Mouse (Mus musculus): ENCODE data around the gene Serpina3g. TPM values are rescaled to one million over a fixed set of nuclear protein-coding genes. Genes with fewer than 3 reads are reported as not detected.

Serpina3g gene
- total and polyA plus RNA-seq, 2 experiments from 2014 or later = 0.43 to 0.48 TPM

- H3K4me3 ChIP-seq (ENCODE audit: low read depth, low read length) = no peak overlapping the region
- H3K27me3 ChIP-seq (ENCODE audit: insufficient read depth, low read length) = no peaks in the 10 kb centered on the region
- ATAC-seq = peak; percentile 81
- H3K36me3 ChIP-seq (ENCODE audit: insufficient read depth) = no peaks in the 10 kb centered on the region
- H3K9ac ChIP-seq = no peak overlapping the region
- peak; percentile 49 for DNase-seq
- 71% methylated on average over 1 of the region's 1 CpGs for WGBS
- H3K4me1 ChIP-seq (ENCODE audit: insufficient read depth) = no peaks in the 10 kb centered on the region
- no peaks in the 10 kb centered on the region for H3K9me3 ChIP-seq (ENCODE audit: low read length)
- H3K4me2 ChIP-seq (ENCODE audit: low read depth) = no peak overlapping the region
- no peak overlapping the region for H3K27ac ChIP-seq (ENCODE audit: low read depth, low read length)
- peak; percentile 78 for TF ChIP-seq CTCF (IDR thresholded peaks at IDR 0.05; ENCODE audit: low read depth)
These were observed 9.0 kb downstream of the Serpina3g start for GRCm38 (mm10) chr12:104245092-104245491.

- no peak overlapping the region for H3K4me2 ChIP-seq (ENCODE audit: low read depth)
- H3K4me1 ChIP-seq (ENCODE audit: insufficient read depth) = no peaks in the 10 kb centered on the region
- no peak for TF ChIP-seq CTCF (IDR thresholded peaks at IDR 0.05; ENCODE audit: low read depth)
- H3K27ac ChIP-seq (ENCODE audit: low read depth, low read length) = no peak overlapping the region
- H3K9me3 ChIP-seq (ENCODE audit: low read length) = no peaks in the 10 kb centered on the region
- no peaks in the 10 kb centered on the region for H3K36me3 ChIP-seq (ENCODE audit: insufficient read depth)
- DNase-seq = no peak
- H3K4me3 ChIP-seq (ENCODE audit: low read depth, low read length) = no peak overlapping the region
- H3K27me3 ChIP-seq (ENCODE audit: insufficient read depth, low read length) = no peaks in the 10 kb centered on the region
- ATAC-seq = no peak
- 59% methylated on average over 3 of the region's 3 CpGs for WGBS
- no peak overlapping the region for H3K9ac ChIP-seq
These were observed 9.6 kb downstream of the Serpina3g start for GRCm38 (mm10) chr12:104245595-104245994.

DNA sequence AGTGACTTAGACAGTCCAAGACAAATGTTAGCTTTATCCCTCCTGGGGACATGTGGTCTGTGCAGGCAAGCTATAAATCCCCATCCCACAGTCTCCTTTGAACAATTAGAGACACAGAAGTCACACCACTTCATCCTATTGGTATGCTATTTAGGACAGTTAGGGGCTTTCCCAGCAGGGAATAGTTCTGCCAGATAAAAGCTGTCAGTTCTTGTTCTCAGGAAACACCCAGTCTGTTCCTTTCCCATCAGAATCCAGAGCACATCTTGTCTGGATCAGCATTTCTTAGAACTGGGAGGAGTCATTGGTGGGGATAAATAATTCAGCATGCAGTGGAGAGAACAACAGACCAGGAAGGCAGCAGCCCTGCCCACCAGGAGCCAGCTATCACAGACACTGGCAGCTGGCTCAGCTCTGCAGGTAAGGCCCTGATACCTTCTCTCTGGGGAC, 11.5 kb downstream of the Serpina3g start:
- no peak overlapping the region for H3K9ac ChIP-seq
- peak; percentile 51; the same call in 1 of the 2 replicates for ATAC-seq

DNA sequence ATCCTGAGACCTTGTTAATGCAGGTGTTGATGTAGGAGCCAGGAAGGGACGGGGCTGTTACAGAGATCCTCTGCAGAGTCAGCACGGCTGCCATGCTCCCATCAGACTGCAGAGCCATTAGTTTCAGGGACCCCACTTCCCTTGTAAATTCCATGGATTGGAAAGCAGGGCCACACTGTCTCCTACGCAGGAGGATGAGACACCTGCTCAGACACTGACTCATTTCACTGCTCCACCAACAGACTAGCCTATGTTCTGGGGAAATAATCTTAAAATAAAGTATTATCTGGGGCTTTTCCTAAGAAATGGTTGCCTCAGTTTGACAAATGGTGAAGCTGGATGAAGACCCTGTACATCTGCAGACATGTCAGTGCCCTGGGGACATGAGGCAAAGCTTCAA, 12.2 kb downstream of the Serpina3g start:
- no peak overlapping the region for H3K4me2 ChIP-seq (ENCODE audit: low read depth)
- TF ChIP-seq CTCF (IDR thresholded peaks at IDR 0.05; ENCODE audit: low read depth) = no peak
- H3K27me3 ChIP-seq (ENCODE audit: insufficient read depth, low read length) = no peaks in the 10 kb centered on the region
- WGBS = 82% methylated on average over 3 of the region's 3 CpGs
- ATAC-seq = no peak
- H3K4me1 ChIP-seq (ENCODE audit: insufficient read depth) = no peaks in the 10 kb centered on the region
- H3K27ac ChIP-seq (ENCODE audit: low read depth, low read length) = no peak overlapping the region
- no peaks in the 10 kb centered on the region for H3K9me3 ChIP-seq (ENCODE audit: low read length)
- H3K9ac ChIP-seq = no peak overlapping the region
- DNase-seq = no peak
- H3K4me3 ChIP-seq (ENCODE audit: low read depth, low read length) = no peak overlapping the region
- no peaks in the 10 kb centered on the region for H3K36me3 ChIP-seq (ENCODE audit: insufficient read depth)

More for the DNA sequence above, 11.5 kb downstream of the Serpina3g start:
- H3K4me2 ChIP-seq (ENCODE audit: low read depth) = no peak overlapping the region
- TF ChIP-seq CTCF (IDR thresholded peaks at IDR 0.05; ENCODE audit: low read depth) = no peak
- no peak for DNase-seq
- H3K9me3 ChIP-seq (ENCODE audit: low read length) = no peaks in the 10 kb centered on the region
- H3K4me1 ChIP-seq (ENCODE audit: insufficient read depth) = no peaks in the 10 kb centered on the region
- no peaks in the 10 kb centered on the region for H3K36me3 ChIP-seq (ENCODE audit: insufficient read depth)
- no peak overlapping the region for H3K27ac ChIP-seq (ENCODE audit: low read depth, low read length)
- H3K27me3 ChIP-seq (ENCODE audit: insufficient read depth, low read length) = no peaks in the 10 kb centered on the region
- no peak overlapping the region for H3K4me3 ChIP-seq (ENCODE audit: low read depth, low read length)

DNA sequence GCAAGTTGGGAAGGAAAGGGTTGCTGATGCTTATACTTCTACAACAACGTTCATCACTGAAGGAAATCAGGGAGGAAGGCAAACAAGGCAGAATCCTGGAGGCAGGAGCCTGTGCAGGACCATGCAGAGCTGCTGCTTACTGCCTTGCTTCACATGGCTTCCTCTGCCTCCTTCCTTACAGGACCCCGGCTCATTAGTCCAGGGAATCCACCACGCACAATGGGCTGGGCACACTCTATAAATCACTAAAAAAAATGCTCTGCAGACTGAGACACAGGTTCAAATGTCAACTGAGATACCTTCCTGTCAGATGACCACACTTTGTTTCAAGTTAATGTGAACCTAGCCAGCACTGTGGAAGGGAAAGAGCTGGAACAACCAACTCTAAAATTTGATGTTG, 25.0 kb downstream of the Serpina3g start:
- Histone ChIP-seq H3K9me3 (ENCODE audit: low read length) (no peaks in the 10 kb centered on the region), H3K4me1 (ENCODE audit: insufficient read depth) (no peaks in the 10 kb centered on the region), H3K4me2 (ENCODE audit: low read depth) (no peak overlapping the region), H3K4me3 (ENCODE audit: low read depth, low read length) (no peak overlapping the region), H3K36me3 (ENCODE audit: insufficient read depth) (no peaks in the 10 kb centered on the region), H3K27me3 (ENCODE audit: insufficient read depth, low read length) (no peaks in the 10 kb centered on the region), H3K27ac (ENCODE audit: low read depth, low read length) (no peak overlapping the region), H3K9ac (no peak overlapping the region)
- ATAC-seq = no peak
- WGBS = 62% methylated on average over 3 of the region's 3 CpGs
- no peak for TF ChIP-seq CTCF (IDR thresholded peaks at IDR 0.05; ENCODE audit: low read depth)
- no peak for DNase-seq

DNA sequence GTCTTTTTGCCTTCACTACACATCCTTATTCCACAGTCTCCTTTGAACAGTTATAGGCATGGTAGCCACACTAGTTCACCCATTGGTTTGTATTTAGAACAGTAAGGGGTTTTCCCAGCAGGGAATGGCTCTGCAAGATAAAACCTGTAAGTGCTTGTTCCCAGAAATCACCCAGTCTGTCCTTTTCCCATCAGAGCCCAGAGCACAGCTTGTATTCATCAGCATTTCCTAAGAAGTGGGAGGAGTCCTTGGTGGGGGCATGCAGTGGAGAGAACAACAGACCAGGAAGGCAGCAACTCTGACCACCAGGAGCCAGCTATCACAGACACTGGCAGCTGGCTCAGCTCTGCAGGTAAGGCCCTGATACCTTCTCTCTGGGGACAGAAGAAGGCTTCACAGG, 26.8 kb downstream of the Serpina3g start, which contains the start of gene Serpina3i:
TSS of gene Serpina3i (plus strand) at position 260 of the 400 bp plus-strand sequence.
- Histone ChIP-seq H3K9ac (no peak within 1 kb of the TSS), H3K9me3 (ENCODE audit: low read length) (no peaks in the 10 kb centered on the region), H3K27ac (ENCODE audit: low read depth, low read length) (no peak within 1 kb of the TSS), H3K4me3 (ENCODE audit: low read depth, low read length) (no peak within 1 kb of the TSS), H3K27me3 (ENCODE audit: insufficient read depth, low read length) (no peaks in the 10 kb centered on the region), H3K4me2 (ENCODE audit: low read depth) (no peak within 1 kb of the TSS), H3K4me1 (ENCODE audit: insufficient read depth) (no peaks in the 10 kb centered on the region), H3K36me3 (ENCODE audit: insufficient read depth) (no peaks in the 10 kb centered on the region)
- TF ChIP-seq CTCF (IDR thresholded peaks at IDR 0.05; ENCODE audit: low read depth) = no peak
- DNase-seq = no peak
- ATAC-seq = no peak

GRCm38 (mm10) chr12:104266374-104266773, 30.3 kb downstream of the Serpina3g start:
- DNase-seq = no peak
- Histone ChIP-seq H3K27ac (ENCODE audit: low read depth, low read length) (no peak overlapping the region), H3K4me2 (ENCODE audit: low read depth) (no peak overlapping the region), H3K9ac (no peak overlapping the region), H3K36me3 (ENCODE audit: insufficient read depth) (no peaks in the 10 kb centered on the region), H3K9me3 (ENCODE audit: low read length) (no peaks in the 10 kb centered on the region), H3K4me1 (ENCODE audit: insufficient read depth) (no peaks in the 10 kb centered on the region), H3K27me3 (ENCODE audit: insufficient read depth, low read length) (no peaks in the 10 kb centered on the region), H3K4me3 (ENCODE audit: low read depth, low read length) (no peak overlapping the region)
- WGBS = 84% methylated on average over 3 of the region's 3 CpGs
- no peak for TF ChIP-seq CTCF (IDR thresholded peaks at IDR 0.05; ENCODE audit: low read depth)
- no peak for ATAC-seq

Data from forebrain, postnatal 0 days (tissue).